Mouse (Mus musculus): Measurements from ENCODE around the gene Calm3. TPM values are rescaled to one million over a fixed set of nuclear protein-coding genes. Genes with fewer than 3 reads are reported as not detected.
A peak's percentile ranks its signal among the peaks of the same experiment; 100 is the strongest.

Gene Calm3
- polyA plus RNA-seq, 1 experiment from 2014 or later: 154 TPM

DNA sequence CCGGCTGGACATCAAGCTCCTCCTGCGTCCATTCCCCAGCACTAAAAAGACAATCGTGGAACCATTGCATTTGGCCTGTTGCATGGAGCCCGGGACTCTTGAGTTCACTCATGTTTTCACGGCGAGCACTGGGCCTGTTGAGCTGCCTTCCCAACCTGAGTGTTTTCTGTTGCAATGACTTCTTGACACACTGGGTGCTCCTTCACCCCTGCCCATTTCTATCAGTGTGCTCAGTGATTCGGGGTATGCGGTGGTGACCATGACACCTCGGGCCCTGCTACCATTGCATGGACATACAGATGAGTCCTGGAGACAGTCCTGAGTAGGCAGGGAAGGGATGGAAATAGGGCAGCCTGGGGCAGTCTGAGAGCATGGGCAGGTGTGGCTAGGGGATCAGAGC is 51.4 kb downstream of the Calm3 start:
- H3K9me3 ChIP-seq (ENCODE audit: low read length): no peaks in the 10 kb centered on the region
- no peak overlapping the region for H3K27ac ChIP-seq (ENCODE audit: low read length)
- WGBS: 94% methylated on average over 9 of the region's 9 CpGs
- no peak for ATAC-seq (ENCODE audit: low FRiP score, low TSS enrichment)
- peaks cover 17% of the 10 kb centered on the region; the same call in 1 of the 2 replicates for H3K36me3 ChIP-seq (ENCODE audit: insufficient read depth, low read length)
- H3K9ac ChIP-seq (replicated peaks; ENCODE audit: low read length): no peak overlapping the region
- no peaks in the 10 kb centered on the region for H3K27me3 ChIP-seq (ENCODE audit: insufficient read depth, low read length)
- H3K4me2 ChIP-seq (replicated peaks; ENCODE audit: low read depth, low read length): no peak overlapping the region
- peaks cover 15% of the 10 kb centered on the region for H3K4me1 ChIP-seq (ENCODE audit: insufficient read depth, low read length)
- no peak overlapping the region for H3K4me3 ChIP-seq (ENCODE audit: low read length)

DNA sequence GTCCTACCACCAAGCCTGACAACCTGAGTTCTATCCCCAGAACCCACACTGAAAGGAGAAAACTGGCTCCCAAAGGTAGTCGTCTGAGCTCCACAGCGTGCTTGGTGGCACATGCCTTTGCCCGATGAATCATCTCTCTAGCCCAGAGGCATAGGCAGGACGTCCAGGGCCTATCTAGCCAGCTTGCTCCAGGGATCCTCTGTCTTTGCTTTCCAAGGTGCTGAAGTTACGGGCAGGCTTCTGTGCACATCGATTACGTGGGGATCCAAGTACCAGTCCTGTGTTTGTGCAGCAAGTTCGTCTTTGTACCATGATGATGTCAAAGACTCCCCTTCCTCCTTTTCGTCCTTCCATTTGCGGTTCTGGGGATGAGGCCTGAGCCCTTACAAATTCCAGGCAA is 52.3 kb downstream of the Calm3 start:
- ATAC-seq (ENCODE audit: low FRiP score, low TSS enrichment): no peak
- peaks cover 17% of the 10 kb centered on the region; the same call in 1 of the 2 replicates for H3K36me3 ChIP-seq (ENCODE audit: insufficient read depth, low read length)
- H3K4me2 ChIP-seq (replicated peaks; ENCODE audit: low read depth, low read length): no peak overlapping the region
- no peak overlapping the region for H3K27ac ChIP-seq (ENCODE audit: low read length)
- WGBS: 84% methylated on average over 10 of the region's 10 CpGs
- H3K4me3 ChIP-seq (ENCODE audit: low read length): no peak overlapping the region
- no peaks in the 10 kb centered on the region for H3K9me3 ChIP-seq (ENCODE audit: low read length)
- no peaks in the 10 kb centered on the region for H3K27me3 ChIP-seq (ENCODE audit: insufficient read depth, low read length)
- no peak overlapping the region for H3K9ac ChIP-seq (replicated peaks; ENCODE audit: low read length)
- H3K4me1 ChIP-seq (ENCODE audit: insufficient read depth, low read length): peaks cover 8% of the 10 kb centered on the region

DNA sequence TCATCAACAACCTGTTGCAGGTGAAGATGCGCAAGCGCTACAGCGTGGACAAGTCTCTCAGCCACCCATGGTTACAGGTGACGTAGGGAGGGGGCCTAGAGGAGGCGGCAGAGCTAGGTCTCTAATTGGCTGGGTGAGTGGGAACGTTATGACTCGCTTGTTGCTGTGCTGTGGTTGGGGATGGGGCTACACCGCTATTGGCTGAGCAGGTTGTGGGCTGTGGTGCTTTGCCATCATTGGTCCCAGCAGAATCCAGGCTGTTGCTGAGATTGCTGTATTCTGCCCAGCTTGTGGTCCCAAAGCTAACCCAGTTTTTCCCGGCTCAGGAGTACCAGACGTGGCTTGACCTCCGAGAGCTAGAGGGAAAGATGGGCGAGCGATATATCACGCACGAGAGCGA is 54.4 kb downstream of the Calm3 start:
- Histone ChIP-seq H3K27me3 (ENCODE audit: insufficient read depth, low read length) (no peaks in the 10 kb centered on the region), H3K4me1 (ENCODE audit: insufficient read depth, low read length) (no peaks in the 10 kb centered on the region; the same call in 1 of the 2 replicates), H3K4me3 (ENCODE audit: low read length) (peak overlapping the region; percentile 29), H3K4me2 (replicated peaks; ENCODE audit: low read depth, low read length) (peak overlapping the region; percentile 47), H3K27ac (ENCODE audit: low read length) (no peak overlapping the region), H3K9ac (replicated peaks; ENCODE audit: low read length) (peak overlapping the region; percentile 22; the same call in 1 of the 2 replicates), H3K9me3 (ENCODE audit: low read length) (no peaks in the 10 kb centered on the region), H3K36me3 (ENCODE audit: insufficient read depth, low read length) (peaks cover 27% of the 10 kb centered on the region; the same call in 1 of the 2 replicates)
- peak; percentile 96 for ATAC-seq (ENCODE audit: low FRiP score, low TSS enrichment)
- WGBS: 16% methylated on average over 16 of the region's 16 CpGs

DNA sequence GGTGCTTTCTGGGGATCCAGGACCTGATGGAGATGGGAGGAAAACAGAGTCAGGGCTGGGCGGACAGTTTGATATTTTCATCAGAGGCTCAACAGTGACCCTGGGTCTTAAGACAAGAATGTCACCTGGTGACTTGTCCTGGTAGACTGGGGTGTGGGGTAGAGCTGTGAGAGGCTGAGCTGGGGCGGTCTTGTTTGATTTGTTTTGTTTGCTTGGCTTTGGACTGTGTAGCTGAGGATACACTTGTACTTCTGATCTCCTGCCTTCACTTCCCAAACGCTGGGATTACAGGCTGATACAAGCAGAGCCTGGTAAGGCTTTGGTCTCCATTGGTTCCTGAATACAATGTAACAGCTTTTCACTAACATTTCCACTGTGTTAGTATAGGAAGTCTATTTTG is 56.4 kb downstream of the Calm3 start:
- no peak for ATAC-seq (ENCODE audit: low FRiP score, low TSS enrichment)
- H3K4me2 ChIP-seq (replicated peaks; ENCODE audit: low read depth, low read length): no peak overlapping the region
- H3K27me3 ChIP-seq (ENCODE audit: insufficient read depth, low read length): no peaks in the 10 kb centered on the region
- 89% methylated on average over 3 of the region's 3 CpGs for WGBS
- peaks cover 34% of the 10 kb centered on the region for H3K36me3 ChIP-seq (ENCODE audit: insufficient read depth, low read length)
- H3K9me3 ChIP-seq (ENCODE audit: low read length): no peaks in the 10 kb centered on the region
- H3K4me3 ChIP-seq (ENCODE audit: low read length): no peak overlapping the region
- H3K9ac ChIP-seq (replicated peaks; ENCODE audit: low read length): no peak overlapping the region
- H3K4me1 ChIP-seq (ENCODE audit: insufficient read depth, low read length): no peaks in the 10 kb centered on the region; the same call in 1 of the 2 replicates
- no peak overlapping the region for H3K27ac ChIP-seq (ENCODE audit: low read length)

Other genes with a start within 250 kb of the Calm3 start
- not detected in 2 replicates for gene Ceacam15, start 248.4 kb downstream of the Calm3 start, polyA plus RNA-seq (2015; fragmentation: Nextera tagmentation; extraction: Ambion mirVana)
- not detected in 2 replicates for gene Ceacam9, start 202.2 kb downstream of the Calm3 start, polyA plus RNA-seq (2015; fragmentation: Nextera tagmentation; extraction: Ambion mirVana)
- gene Ap2s1, start 185.7 kb downstream of the Calm3 start, polyA plus RNA-seq (2015; fragmentation: Nextera tagmentation; extraction: Ambion mirVana): 269 and 282 TPM in 2 replicates
- gene Slc1a5, start 142.8 kb downstream of the Calm3 start, polyA plus RNA-seq (2015; fragmentation: Nextera tagmentation; extraction: Ambion mirVana): 49.2 and 51.0 TPM in 2 replicates
- 98.4 and 111 TPM in 2 replicates for gene Strn4, start 108.2 kb downstream of the Calm3 start, polyA plus RNA-seq (2015; fragmentation: Nextera tagmentation; extraction: Ambion mirVana)
- 36.3 and 36.6 TPM in 2 replicates for gene Fkrp, start 107.4 kb downstream of the Calm3 start, polyA plus RNA-seq (2015; fragmentation: Nextera tagmentation; extraction: Ambion mirVana)
- 16.2 and 17.8 TPM in 2 replicates for gene Prkd2, start 81.2 kb downstream of the Calm3 start, polyA plus RNA-seq (2015; fragmentation: Nextera tagmentation; extraction: Ambion mirVana)
- gene Dact3, start 48.8 kb downstream of the Calm3 start, polyA plus RNA-seq (2015; fragmentation: Nextera tagmentation; extraction: Ambion mirVana): 2.0 and 2.1 TPM in 2 replicates
- 7.7 and 10.5 TPM in 2 replicates for gene Gng8, start 32.3 kb downstream of the Calm3 start, polyA plus RNA-seq (2015; fragmentation: Nextera tagmentation; extraction: Ambion mirVana)
- 1.9 and 2.6 TPM in 2 replicates for gene Ptgir, start 17.6 kb downstream of the Calm3 start, polyA plus RNA-seq (2015; fragmentation: Nextera tagmentation; extraction: Ambion mirVana)
- 7.4 and 7.5 TPM in 2 replicates for gene Pnmal2, start 20.6 kb upstream of the Calm3 start, polyA plus RNA-seq (2015; fragmentation: Nextera tagmentation; extraction: Ambion mirVana)
- 0.62 and 0.65 TPM in 2 replicates for gene Pnmal1, start 35.6 kb upstream of the Calm3 start, polyA plus RNA-seq (2015; fragmentation: Nextera tagmentation; extraction: Ambion mirVana)
- 0.20 and 0.26 TPM in 2 replicates for gene Gm42372, start 59.0 kb upstream of the Calm3 start, polyA plus RNA-seq (2015; fragmentation: Nextera tagmentation; extraction: Ambion mirVana)
- 49.6 and 53.8 TPM in 2 replicates for gene Ccdc8, start 68.6 kb upstream of the Calm3 start, polyA plus RNA-seq (2015; fragmentation: Nextera tagmentation; extraction: Ambion mirVana)
- gene Ppp5c, start 103.8 kb upstream of the Calm3 start, polyA plus RNA-seq (2015; fragmentation: Nextera tagmentation; extraction: Ambion mirVana): 122 and 125 TPM in 2 replicates
- gene Hif3a, start 138.3 kb upstream of the Calm3 start, polyA plus RNA-seq (2015; fragmentation: Nextera tagmentation; extraction: Ambion mirVana): 25.2 and 26.1 TPM in 2 replicates
- 0.19 TPM in 2 replicates for gene Psg16, start 149.9 kb upstream of the Calm3 start, polyA plus RNA-seq (2015; fragmentation: Nextera tagmentation; extraction: Ambion mirVana)
- gene Ceacam3, start 226.2 kb upstream of the Calm3 start, polyA plus RNA-seq (2015; fragmentation: Nextera tagmentation; extraction: Ambion mirVana): not detected in 2 replicates